Mouse (Mus musculus): ENCODE measurements around the gene Msln.

The Msln gene

GRCm38 (mm10) chr17:25754241-25754640, at the start of gene Msln:
Msln (minus strand) TSS chr17:25754378.
- DNase-seq (ENCODE audit: low read depth): no peak

- DNase-seq (ENCODE audit: low read depth): peak; percentile 55
Observed at GRCm38 (mm10) chr17:25802825-25803517, 48.8 kb upstream of the Msln start.

- peak; percentile 28 for DNase-seq (ENCODE audit: low read depth)
Observed at GRCm38 (mm10) chr17:25801029-25801428, 46.9 kb upstream of the Msln start.

- peak; percentile 26 for DNase-seq (ENCODE audit: low read depth)
Observed at GRCm38 (mm10) chr17:25796951-25797369, 42.8 kb upstream of the Msln start, which contains the start of gene Metrn. Metrn (minus strand) TSS chr17:25797136.

- DNase-seq (ENCODE audit: low read depth): no peak
Observed at GRCm38 (mm10) chr17:25796211-25796771, 42.1 kb upstream of the Msln start.

GRCm38 (mm10) chr17:25795609-25796092, 41.5 kb upstream of the Msln start, which contains the start of gene AC134908.4:
AC134908.4 (minus strand) TSS chr17:25795659.
- DNase-seq (ENCODE audit: low read depth): no peak

- DNase-seq (ENCODE audit: low read depth): no peak
Observed at GRCm38 (mm10) chr17:25794998-25795397, 40.8 kb upstream of the Msln start.

- no peak for DNase-seq (ENCODE audit: low read depth)
Observed at GRCm38 (mm10) chr17:25794197-25794596, 40.0 kb upstream of the Msln start.

GRCm38 (mm10) chr17:25792615-25793014, 38.4 kb upstream of the Msln start, which contains the start of gene Fam173a:
Fam173a (minus strand) TSS chr17:25792901.
- no peak for DNase-seq (ENCODE audit: low read depth)

- DNase-seq (ENCODE audit: low read depth): peak; percentile 57
Observed at GRCm38 (mm10) chr17:25791843-25792527, 37.8 kb upstream of the Msln start.

GRCm38 (mm10) chr17:25791320-25791842, 37.2 kb upstream of the Msln start:
- no peak for DNase-seq (ENCODE audit: low read depth)

- no peak for DNase-seq (ENCODE audit: low read depth)
Observed at GRCm38 (mm10) chr17:25786781-25787504, 32.8 kb upstream of the Msln start.

- no peak for DNase-seq (ENCODE audit: low read depth)
Observed at GRCm38 (mm10) chr17:25786280-25786679, 32.1 kb upstream of the Msln start, which contains the start of gene Ccdc78. Ccdc78 (plus strand) TSS chr17:25786580.

- DNase-seq (ENCODE audit: low read depth): peak; percentile 88
Observed at GRCm38 (mm10) chr17:25785281-25785745, 31.1 kb upstream of the Msln start, which contains the start of gene Haghl. Haghl (minus strand) TSS chr17:25785673.

GRCm38 (mm10) chr17:25783861-25784574, 29.8 kb upstream of the Msln start:
- DNase-seq (ENCODE audit: low read depth): no peak

GRCm38 (mm10) chr17:25783086-25783485, 28.9 kb upstream of the Msln start:
- no peak for DNase-seq (ENCODE audit: low read depth)

GRCm38 (mm10) chr17:25781339-25781738, 27.2 kb upstream of the Msln start:
- DNase-seq (ENCODE audit: low read depth): no peak

GRCm38 (mm10) chr17:25777948-25778347, 23.8 kb upstream of the Msln start:
- DNase-seq (ENCODE audit: low read depth): no peak

GRCm38 (mm10) chr17:25775318-25776062, 21.3 kb upstream of the Msln start:
- DNase-seq (ENCODE audit: low read depth): no peak

GRCm38 (mm10) chr17:25773549-25774120, 19.5 kb upstream of the Msln start, which contains the start of gene Narfl:
Narfl (plus strand) TSS chr17:25773776.
- DNase-seq (ENCODE audit: low read depth): peak; percentile 92

Measured in fibroblast of lung, adult 2 months (primary cell).